Mouse (Mus musculus): ENCODE measurements around the gene H2al1g.

Gene H2al1g

DNA sequence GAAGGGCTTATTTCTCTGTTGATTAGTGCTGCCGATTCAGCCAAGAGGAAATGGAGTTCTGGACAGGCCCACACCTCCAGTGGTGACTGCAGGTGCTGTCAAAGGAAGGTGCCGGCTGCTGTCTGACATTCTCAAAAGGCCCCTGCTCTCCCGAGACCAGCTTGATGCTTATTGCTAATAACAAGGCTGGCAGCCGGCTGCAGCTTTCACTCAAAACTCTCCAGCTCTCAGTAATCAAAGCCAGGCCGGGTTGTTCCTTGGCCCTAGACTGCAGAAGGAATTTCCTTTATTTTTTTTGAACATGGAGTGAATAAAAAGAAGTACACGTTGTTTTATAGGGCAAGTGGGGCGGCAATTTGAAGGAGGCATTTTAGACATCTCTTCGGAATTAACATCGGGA, 27.7 kb downstream of the H2al1g start:
- TF ChIP-seq GATA4 (IDR thresholded peaks at IDR 0.05; ENCODE audit: insufficient replicate concordance, low read length), result no peak

DNA sequence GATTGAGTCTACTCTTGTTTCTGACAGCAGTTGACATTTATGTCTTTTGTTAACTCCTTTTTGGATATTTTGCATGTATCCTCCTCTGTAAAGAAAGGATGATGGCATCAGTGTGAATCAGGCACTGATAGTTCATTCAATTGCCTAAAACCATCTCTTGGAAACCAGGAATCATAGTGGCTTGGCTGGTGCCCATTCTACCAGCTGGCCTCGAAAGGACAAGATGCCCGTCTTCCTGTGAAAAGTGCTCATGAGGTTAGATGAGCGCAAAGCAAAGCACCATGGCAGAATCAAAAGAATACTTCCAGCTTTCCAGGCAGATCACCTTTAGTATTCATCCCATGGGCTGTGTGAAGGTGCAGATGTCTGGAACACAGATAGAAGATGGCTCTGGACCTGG, 28.7 kb downstream of the H2al1g start:
- no peak for TF ChIP-seq GATA4 (IDR thresholded peaks at IDR 0.05; ENCODE audit: insufficient replicate concordance, low read length)

DNA sequence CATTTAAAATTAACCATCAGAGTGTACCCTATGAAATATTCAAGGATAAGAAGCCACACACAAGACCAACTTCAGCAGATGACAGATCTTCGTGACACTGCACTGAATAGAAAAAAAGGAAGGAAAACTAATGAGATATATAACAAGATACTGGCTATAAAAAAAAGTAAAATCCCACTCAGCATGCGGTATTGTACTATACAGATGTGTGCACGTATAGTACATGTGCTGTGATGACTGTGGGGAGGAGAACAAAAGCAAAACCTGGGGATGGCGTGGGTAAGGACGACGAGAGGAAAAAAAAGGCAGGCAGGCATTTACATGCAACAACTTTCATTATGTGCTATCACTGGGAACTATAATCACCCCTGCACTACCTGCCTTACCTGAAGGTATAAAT, 42.8 kb downstream of the H2al1g start:
- TF ChIP-seq GATA4 (IDR thresholded peaks at IDR 0.05; ENCODE audit: insufficient replicate concordance, low read length), result no peak

DNA sequence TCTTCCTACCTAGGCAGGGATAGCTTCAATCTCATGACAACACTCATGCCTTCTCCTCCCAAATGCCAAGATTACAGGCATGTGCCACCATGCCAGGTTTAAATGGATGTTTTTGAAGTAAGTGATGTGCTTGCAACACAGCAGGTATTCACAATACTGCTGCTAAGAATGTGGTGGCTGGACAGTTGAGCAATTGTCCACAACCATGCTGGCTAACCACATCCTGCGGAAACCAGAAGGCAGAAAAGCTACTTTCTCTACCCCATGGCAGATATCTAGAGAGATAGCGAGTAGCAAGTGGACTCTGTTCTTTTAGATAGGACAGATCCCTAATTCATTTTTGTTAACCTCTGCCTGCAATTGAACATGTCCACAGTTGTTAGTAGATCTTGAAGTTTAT, 43.2 kb downstream of the H2al1g start:
- TF ChIP-seq GATA4 (IDR thresholded peaks at IDR 0.05; ENCODE audit: insufficient replicate concordance, low read length), result no peak

DNA sequence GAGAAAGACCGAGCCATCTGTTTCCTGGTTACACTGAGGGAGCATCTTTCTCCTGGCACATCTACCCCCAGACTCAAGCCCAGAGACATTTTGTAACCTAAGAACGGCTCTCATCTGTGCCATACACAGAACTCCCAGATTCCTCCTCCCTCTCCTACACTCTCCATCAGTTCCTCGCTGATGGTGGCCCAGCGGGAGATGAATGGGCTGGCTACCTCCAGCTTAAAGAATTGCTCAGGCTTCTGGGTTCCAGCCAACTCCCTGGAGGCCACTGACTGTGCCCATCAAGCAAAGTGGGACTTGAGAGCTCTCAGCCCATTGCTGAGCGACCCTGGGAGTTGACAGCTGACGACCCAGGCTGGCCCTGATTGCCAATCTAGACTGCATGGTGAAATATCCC, 45.8 kb downstream of the H2al1g start:
- no peak for TF ChIP-seq GATA4 (IDR thresholded peaks at IDR 0.05; ENCODE audit: insufficient replicate concordance, low read length)

DNA sequence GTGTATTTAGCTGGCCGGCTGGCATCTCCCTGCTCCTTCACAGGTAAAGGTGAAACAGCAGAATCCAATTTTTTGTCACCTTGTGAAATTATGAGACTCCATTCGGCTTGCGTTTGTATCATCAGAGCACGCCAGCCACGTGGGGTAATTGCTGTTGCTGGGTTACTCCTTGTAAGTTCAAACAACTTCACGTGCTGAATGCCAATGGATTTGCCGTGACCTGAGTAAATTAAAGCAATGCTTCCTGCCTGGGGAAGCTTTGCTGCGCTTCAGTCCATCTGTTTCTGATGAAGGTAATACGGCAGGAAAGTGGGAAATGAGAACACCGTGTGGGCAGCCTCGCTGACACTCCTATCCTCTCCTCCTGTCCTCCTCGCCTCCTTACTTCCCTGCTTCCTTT, 47.1 kb downstream of the H2al1g start:
- no peak for TF ChIP-seq GATA4 (IDR thresholded peaks at IDR 0.05; ENCODE audit: insufficient replicate concordance, low read length)

Data from liver, adult (tissue).